Mouse (Mus musculus) CH12.LX (cell line): ENCODE data around the gene Pus3. TPM values are rescaled to one million over a fixed set of nuclear protein-coding genes. Genes with fewer than 3 reads are reported as not detected.
A peak's percentile ranks its signal among the peaks of the same experiment; 100 is the strongest.

Experiments
- DNase-seq: peaks from one replicate; pipeline ENCODE4 v3.0.0-alpha.2; 2013; ENCODE audit errors: extremely low read depth
- H3K27ac ChIP-seq: 2 replicates; pipeline ENCODE4 v1.5.1; 2012; ENCODE audit warnings: low read depth, mild to moderate bottlenecking, control low read depth, moderate library complexity; ENCODE audit not compliant: insufficient read depth
- H3K27me3 ChIP-seq: replicated peaks from 2 replicates; pipeline ENCODE3; 2012; ENCODE audit warnings: inconsistent platforms
- H3K36me3 ChIP-seq, 2 experiments: replicated peaks in 1 of 2; 2 replicates each; pipeline versions ENCODE3 to v1.6.1; 2012; ENCODE audit warnings: inconsistent platforms in 1 of 2, low read length in 1 of 2, mild to moderate bottlenecking in 1 of 2, mixed read lengths in 1 of 2, moderate library complexity in 1 of 2; ENCODE audit not compliant: control insufficient read depth in 1 of 2, insufficient read depth in 1 of 2
- H3K4me1 ChIP-seq, 2 experiments: 2 replicates each; pipeline ENCODE4 v1.6.1; 2012; ENCODE audit warnings: inconsistent platforms in 1 of 2, moderate library complexity in 1 of 2; ENCODE audit not compliant: insufficient read depth in 2 of 2, control insufficient read depth in 1 of 2
- H3K4me2 ChIP-seq: 2 replicates; pipeline ENCODE4 v1.6.1; 2012; ENCODE audit warnings: low read depth, mild to moderate bottlenecking, control low read depth; ENCODE audit not compliant: poor library complexity, insufficient read depth, severe bottlenecking
- H3K4me3 ChIP-seq, 3 experiments: fragments of 150-350 bp in 1 of 3; sonication (generic) in 1 of 3; replicated peaks in 1 of 3; 2 replicates each; pipeline versions ENCODE3 to v1.5.1; 2011 to 2012; ENCODE audit warnings: low read depth in 2 of 3, low read length in 2 of 3, mild to moderate bottlenecking in 2 of 3, moderate library complexity in 2 of 3, control low read depth in 1 of 3, improper control_type of control experiment in 1 of 3, inconsistent platforms in 1 of 3, mixed read lengths in 1 of 3; ENCODE audit not compliant: poor library complexity in 1 of 3
- H3K79me2 ChIP-seq: replicated peaks from 2 replicates; pipeline ENCODE4 v1.6.1; 2012; ENCODE audit warnings: mild to moderate bottlenecking, moderate library complexity; ENCODE audit not compliant: control insufficient read depth, poor library complexity, insufficient read depth, severe bottlenecking; ENCODE audit errors: extremely low read depth
- H3K9ac ChIP-seq: 2 replicates; pipeline ENCODE4 v1.6.1; 2012; ENCODE audit warnings: low read depth, mild to moderate bottlenecking, control low read depth, moderate library complexity; ENCODE audit not compliant: insufficient read depth
- H3K9me3 ChIP-seq: replicated peaks from 2 replicates; pipeline ENCODE3; 2012; ENCODE audit warnings: low read length, inconsistent platforms, mixed read lengths
- CHD1 ChIP-seq: IDR thresholded peaks from 2 replicates; pipeline ENCODE4 v1.6.1; 2012; ENCODE audit warnings: low read depth, low read length, improper control_type of control experiment, inconsistent platforms
- CHD2 ChIP-seq: IDR thresholded peaks from 2 replicates; pipeline ENCODE4 v1.6.1; 2011; ENCODE audit warnings: low read length, improper control_type of control experiment
- CTCF ChIP-seq, 2 experiments: IDR thresholded peaks in 1 of 2; conservative IDR thresholded peaks in 1 of 2; 2 replicates each; pipeline ENCODE4 v1.5.1; 2011 to 2012; ENCODE audit warnings: low read depth in 2 of 2, low read length in 2 of 2, improper control_type of control experiment in 1 of 2, inconsistent platforms in 1 of 2, mild to moderate bottlenecking in 1 of 2, moderate library complexity in 1 of 2
- ELF1 ChIP-seq: IDR thresholded peaks from 2 replicates; pipeline ENCODE4 v1.6.1; 2014; ENCODE audit warnings: low read depth, mild to moderate bottlenecking, inconsistent platforms, low read length, improper control_type of control experiment
- EP300 ChIP-seq: IDR thresholded peaks from 2 replicates; pipeline ENCODE4 v1.6.1; 2011; ENCODE audit warnings: low read length, improper control_type of control experiment
- ETS1 ChIP-seq: conservative IDR thresholded peaks from 2 replicates; pipeline ENCODE4 v1.6.1; 2012; ENCODE audit warnings: low read depth, mild to moderate bottlenecking, inconsistent platforms, low read length, improper control_type of control experiment, moderate library complexity
- GABPA ChIP-seq: IDR thresholded peaks from 2 replicates; pipeline ENCODE4 v1.6.1; 2012; ENCODE audit warnings: low read depth, low read length, improper control_type of control experiment, inconsistent platforms; ENCODE audit not compliant: insufficient replicate concordance
- JUND ChIP-seq: conservative IDR thresholded peaks from 2 replicates; pipeline ENCODE4 v1.6.1; 2011; ENCODE audit warnings: low read depth, low read length, improper control_type of control experiment
- KAT2A ChIP-seq: IDR thresholded peaks from 2 replicates; pipeline ENCODE4 v1.6.1; 2012; ENCODE audit warnings: low read length, improper control_type of control experiment, inconsistent platforms; ENCODE audit not compliant: insufficient replicate concordance
- MAX ChIP-seq: IDR thresholded peaks from 2 replicates; pipeline ENCODE4 v1.6.1; 2011; ENCODE audit warnings: low read length, improper control_type of control experiment
- MAZ ChIP-seq: IDR thresholded peaks from 2 replicates; pipeline ENCODE4 v1.6.1; 2012; ENCODE audit warnings: low read depth, mild to moderate bottlenecking, inconsistent platforms, low read length, improper control_type of control experiment, moderate library complexity
- MEF2A ChIP-seq: IDR thresholded peaks from 2 replicates; pipeline ENCODE4 v1.6.1; 2014; ENCODE audit warnings: low read depth, mild to moderate bottlenecking, inconsistent platforms, low read length, improper control_type of control experiment, borderline replicate concordance
- MXI1 ChIP-seq: IDR thresholded peaks from 2 replicates; pipeline ENCODE4 v1.6.1; 2011; ENCODE audit warnings: mild to moderate bottlenecking, low read depth, low read length, improper control_type of control experiment
- POLR2AphosphoS2 ChIP-seq: IDR thresholded peaks from 2 replicates; pipeline ENCODE4 v1.6.1; 2011; ENCODE audit warnings: low read depth, low read length, improper control_type of control experiment
- RAD21 ChIP-seq: IDR thresholded peaks from 2 replicates; pipeline ENCODE4 v1.6.1; 2011; ENCODE audit warnings: low read depth, mild to moderate bottlenecking, low read length, improper control_type of control experiment, moderate library complexity
- RCOR1 ChIP-seq: conservative IDR thresholded peaks from 2 replicates; pipeline ENCODE4 v1.6.1; 2012; ENCODE audit warnings: low read depth, mild to moderate bottlenecking, inconsistent platforms, low read length, improper control_type of control experiment
- SIN3A ChIP-seq: IDR thresholded peaks from 2 replicates; pipeline ENCODE4 v1.6.1; 2012; ENCODE audit warnings: low read length, improper control_type of control experiment, inconsistent platforms
- SMC3 ChIP-seq: IDR thresholded peaks from 2 replicates; pipeline ENCODE4 v1.6.1; 2011; ENCODE audit warnings: low read depth, low read length, improper control_type of control experiment
- TCF12 ChIP-seq: IDR thresholded peaks from 2 replicates; pipeline ENCODE4 v1.6.1; 2014; ENCODE audit warnings: low read depth, mild to moderate bottlenecking, inconsistent platforms, low read length, improper control_type of control experiment
- USF1 ChIP-seq: IDR thresholded peaks from 2 replicates; pipeline ENCODE4 v1.6.1; 2014; ENCODE audit warnings: low read depth, mild to moderate bottlenecking, inconsistent platforms, low read length, improper control_type of control experiment
- USF2 ChIP-seq: conservative IDR thresholded peaks from 2 replicates; pipeline ENCODE4 v1.6.1; 2011; ENCODE audit warnings: low read depth, low read length, improper control_type of control experiment
- ZMIZ1 ChIP-seq: IDR thresholded peaks from 2 replicates; pipeline ENCODE4 v1.6.1; 2012; ENCODE audit warnings: low read depth, mild to moderate bottlenecking, inconsistent platforms, low read length, improper control_type of control experiment
- dilution Hi-C: fragments of 300-500 bp; cut with MboI; formaldehyde crosslinking; loops from 2 replicates; pipeline ENCODE4 v1.14.3; 2020; ENCODE audit warnings: low sequenced_read_pairs; ENCODE audit not compliant: extremely low pct_unique_long_range_greater_than_20kb, extremely low pct_ligation_motif_present
- in situ Hi-C: fragments of 300-500 bp; cut with MboI; formaldehyde crosslinking; loops from 3 replicates; pipeline ENCODE4 v1.14.3; 2019; ENCODE audit warnings: low sequenced_read_pairs, low pct_ligation_motif_present, low pct_unique_long_range_greater_than_20kb, mixed read lengths
- polyA plus RNA-seq: library from polyadenylated mRNA; unstranded; fragments of >175 nt; gene quantifications from 2 replicates; pipeline ENCODE4 v1.2.1, GENCODE M21; 2012; ENCODE audit warnings: low read depth; ENCODE audit not compliant: insufficient read length
- total RNA-seq, 2 experiments: library from RNA; depleted of rRNA; stranded (reverse); fragments of 300-350 nt in 1 of 2; fragments of >200 nt in 1 of 2; gene quantifications; 2 replicates each; pipeline ENCODE4 v1.2.3; 2012 to 2014

Pus3 gene
- total and polyA plus RNA-seq, 3 experiments, result 18.0 to 40.8 (median 21.8) TPM

GRCm38 (mm10) chr9:35587674-35588073 lies 29.3 kb downstream of the Pus3 start:
- no peak overlapping the region for H3K27ac ChIP-seq
- H3K9ac ChIP-seq, result no peak overlapping the region
- TF ChIP-seq GABPA (no peak), JUND (no peak), CHD2 (no peak), RCOR1 (no peak), CHD1 (no peak), USF2 (no peak), MAZ (no peak), SMC3 (no peak), EP300 (no peak)
- no peaks in the 10 kb centered on the region for H3K27me3 ChIP-seq
- dilution Hi-C loops, result no loop called here
- no peak overlapping the region for H3K4me2 ChIP-seq
- no peaks in the 10 kb centered on the region for H3K79me2 ChIP-seq
- H3K36me3 ChIP-seq, result no peaks in the 10 kb centered on the region
- H3K4me1 ChIP-seq, result peaks cover 0 to 3% of the 10 kb centered on the region in 2 experiments; a peak in 1 of 4 replicates
- H3K9me3 ChIP-seq, result no peaks in the 10 kb centered on the region
- DNase-seq, result no peak
- in situ Hi-C loops, result no loop called here
- H3K4me3 ChIP-seq, result no peak overlapping the region

- Histone ChIP-seq H3K27me3 (no peaks in the 10 kb centered on the region), H3K36me3 (no peaks in the 10 kb centered on the region), H3K27ac (no peak overlapping the region), H3K4me2 (no peak overlapping the region), H3K4me1 (no peaks in the 10 kb centered on the region), H3K79me2 (no peaks in the 10 kb centered on the region), H3K9ac (no peak overlapping the region)
- in situ Hi-C loops, result no loop called here
- TF ChIP-seq GABPA (no peak), CTCF (conservative IDR thresholded peaks at IDR 0.05 in 1 of 2, IDR thresholded peaks at IDR 0.05 in 1 of 2; ENCODE audit: low read depth in 2 of 2, low read length in 2 of 2) (peak; percentile 37 to 89; a peak in 2 of 4 replicates), RAD21 (peak; percentile 88), MAX (no peak), SMC3 (peak; percentile 70)
- TF ChIP-seq, all 38 proteins: peak for 3
- dilution Hi-C loops, result no loop called here
- Histone ChIP-seq H3K4me3 (no peak overlapping the region), H3K9me3 (no peaks in the 10 kb centered on the region)
- peak; percentile 30 for DNase-seq
These were observed 34.5 kb downstream of the Pus3 start for GRCm38 (mm10) chr9:35592903-35593302.

- no peak for DNase-seq
- H3K27ac ChIP-seq, result no peak overlapping the region
- no peaks in the 10 kb centered on the region for H3K79me2 ChIP-seq
- no peaks in the 10 kb centered on the region for H3K36me3 ChIP-seq
- H3K4me2 ChIP-seq, result no peak overlapping the region
- no peak overlapping the region for H3K9ac ChIP-seq
- dilution Hi-C loops, result no loop called here
- H3K27me3 ChIP-seq, result no peaks in the 10 kb centered on the region
- TF ChIP-seq ZMIZ1 (no peak), KAT2A (no peak), CHD2 (no peak), SMC3 (no peak), SIN3A (no peak), POLR2AphosphoS2 (no peak), GABPA (no peak), CHD1 (no peak), ETS1 (no peak), MXI1 (no peak), ELF1 (no peak), MEF2A (no peak), USF1 (no peak), TCF12 (no peak)
- H3K4me3 ChIP-seq, result no peak overlapping the region
- in situ Hi-C loops, result no loop called here
- H3K9me3 ChIP-seq, result no peaks in the 10 kb centered on the region
- H3K4me1 ChIP-seq, result peaks cover 0 to 6% of the 10 kb centered on the region in 2 experiments; a peak in 2 of 4 replicates
These were observed 49.4 kb downstream of the Pus3 start for GRCm38 (mm10) chr9:35607647-35608405.
